Mouse (Mus musculus) layer of hippocampus, adult 9-10 months (tissue): ENCODE measurements at regions not wholly inside any gene's neighbourhood (a gene's known extent, or its start where the extent isn't known, plus 50 kb on each side); places are given as distances from the start of the nearest gene placed in this dataset.
A peak's percentile ranks its signal among the peaks of the same experiment; 100 is the strongest.

Source experiments
- DNase-seq: peaks from one replicate; pipeline ENCODE4 v3.0.0; 2022; ENCODE audit warnings: low spot score

- peak; percentile 9 for DNase-seq
These were observed 212.9 kb downstream of the Mef2c start for GRCm38 (mm10) chr13:83716711-83717171.

- DNase-seq = no peak
These were observed 213.9 kb downstream of the Mef2c start for GRCm38 (mm10) chr13:83717686-83718210.

- DNase-seq = peak; percentile 15
These were observed 214.9 kb downstream of the Mef2c start for GRCm38 (mm10) chr13:83718431-83719410.

GRCm38 (mm10) chr13:83719635-83720291 is 215.9 kb downstream of the Mef2c start:
- peak; percentile 9 for DNase-seq

- DNase-seq = no peak
These were observed 216.5 kb downstream of the Mef2c start for GRCm38 (mm10) chr13:83720352-83720751.

GRCm38 (mm10) chr13:83720883-83721371 is 217.1 kb downstream of the Mef2c start:
- DNase-seq = peak; percentile 51

- DNase-seq = peak; percentile 17
These were observed 217.7 kb downstream of the Mef2c start for GRCm38 (mm10) chr13:83721563-83721962.

- no peak for DNase-seq
These were observed 218.4 kb downstream of the Mef2c start for GRCm38 (mm10) chr13:83722241-83722640.

GRCm38 (mm10) chr13:83722791-83723190 is 219.0 kb downstream of the Mef2c start:
- peak; percentile 10 for DNase-seq

- no peak for DNase-seq
These were observed 219.6 kb downstream of the Mef2c start for GRCm38 (mm10) chr13:83723396-83723795.

GRCm38 (mm10) chr13:83724196-83724595 is 220.4 kb downstream of the Mef2c start:
- no peak for DNase-seq

- peak; percentile 46 for DNase-seq
These were observed 221.2 kb downstream of the Mef2c start for GRCm38 (mm10) chr13:83724995-83725394.

- no peak for DNase-seq
These were observed 222.0 kb downstream of the Mef2c start for GRCm38 (mm10) chr13:83725831-83726230.

GRCm38 (mm10) chr13:83726346-83726975 is 222.6 kb downstream of the Mef2c start:
- peak; percentile 11 for DNase-seq

- peak; percentile 16 for DNase-seq
These were observed 223.4 kb downstream of the Mef2c start for GRCm38 (mm10) chr13:83727051-83727765.

- no peak for DNase-seq
These were observed 224.0 kb downstream of the Mef2c start for GRCm38 (mm10) chr13:83727766-83728395.

GRCm38 (mm10) chr13:83728421-83729010 is 224.7 kb downstream of the Mef2c start:
- peak; percentile 15 for DNase-seq

- DNase-seq = peak; percentile 30
These were observed 225.6 kb downstream of the Mef2c start for GRCm38 (mm10) chr13:83729331-83730009.

- DNase-seq = peak; percentile 8
These were observed 226.4 kb downstream of the Mef2c start for GRCm38 (mm10) chr13:83730155-83730712.
